Mouse (Mus musculus) ES-Bruce4 (cell line): ENCODE results near the gene Btbd19.

Source experiments
- CTCF ChIP-seq: IDR thresholded peaks from one replicate; pipeline ENCODE4 v1.8.1; 2011; ENCODE audit warnings: low read depth, low read length
- EP300 ChIP-seq: IDR thresholded peaks from 2 replicates; pipeline ENCODE4 v1.6.1; 2011; ENCODE audit warnings: low read depth, low read length; ENCODE audit not compliant: insufficient read depth
- POLR2A ChIP-seq: IDR thresholded peaks from one replicate; pipeline ENCODE4 v1.8.1; 2011; ENCODE audit warnings: low read length; ENCODE audit not compliant: insufficient read depth

DNA sequence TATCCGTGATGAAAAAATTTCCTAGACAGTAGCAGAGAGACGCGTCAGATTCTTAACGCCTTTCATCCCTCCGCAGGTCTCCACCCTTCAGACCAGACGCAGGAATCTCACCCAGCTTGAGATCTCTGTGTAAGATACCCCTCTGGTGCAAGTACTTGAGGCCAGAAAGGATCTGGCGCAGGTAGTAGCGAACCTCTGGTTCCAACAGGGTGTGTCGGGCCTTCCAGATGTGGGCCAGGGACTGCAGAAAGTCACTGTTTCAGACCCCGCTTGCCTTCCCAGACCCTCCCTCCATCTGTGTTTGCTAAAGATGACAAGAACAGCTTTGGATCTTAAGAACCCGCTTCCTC, 7.2 kb upstream of the Btbd19 start:
- no peak for TF ChIP-seq EP300
- no peak for TF ChIP-seq POLR2A
- no peak for TF ChIP-seq CTCF
